Mouse (Mus musculus): ENCODE measurements at regions not wholly inside any gene's neighbourhood (a gene's known extent, or its start where the extent isn't known, plus 50 kb on each side); places are given as distances from the start of the nearest gene placed in this dataset.

DNA sequence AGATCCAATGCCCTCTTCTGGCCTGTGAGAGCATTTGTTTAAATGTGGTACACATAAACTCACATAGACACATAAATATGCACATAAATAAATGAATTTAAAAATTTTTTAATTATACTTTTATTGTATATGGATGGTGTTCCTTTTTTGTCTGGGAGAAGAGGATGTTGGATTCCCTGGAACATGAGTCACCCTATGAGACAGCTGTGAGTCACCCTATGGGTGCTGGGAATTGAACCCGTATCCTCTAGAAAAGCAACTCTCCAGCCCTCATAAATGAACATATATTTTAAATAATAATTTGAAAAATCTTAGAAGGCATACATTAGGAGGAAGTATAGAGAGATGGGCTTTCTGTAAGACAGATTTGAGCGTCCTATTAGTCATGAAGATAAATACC lies 76.1 kb upstream of the Dynlt3 start:
- DNase-seq (ENCODE audit: extremely low spot score in 1 of 2, low spot score in 1 of 2): no peak

GRCm38 (mm10) chrX:9742518-9742917 lies 79.7 kb upstream of the Dynlt3 start:
- DNase-seq (ENCODE audit: extremely low spot score in 1 of 2, low spot score in 1 of 2): no peak

DNA sequence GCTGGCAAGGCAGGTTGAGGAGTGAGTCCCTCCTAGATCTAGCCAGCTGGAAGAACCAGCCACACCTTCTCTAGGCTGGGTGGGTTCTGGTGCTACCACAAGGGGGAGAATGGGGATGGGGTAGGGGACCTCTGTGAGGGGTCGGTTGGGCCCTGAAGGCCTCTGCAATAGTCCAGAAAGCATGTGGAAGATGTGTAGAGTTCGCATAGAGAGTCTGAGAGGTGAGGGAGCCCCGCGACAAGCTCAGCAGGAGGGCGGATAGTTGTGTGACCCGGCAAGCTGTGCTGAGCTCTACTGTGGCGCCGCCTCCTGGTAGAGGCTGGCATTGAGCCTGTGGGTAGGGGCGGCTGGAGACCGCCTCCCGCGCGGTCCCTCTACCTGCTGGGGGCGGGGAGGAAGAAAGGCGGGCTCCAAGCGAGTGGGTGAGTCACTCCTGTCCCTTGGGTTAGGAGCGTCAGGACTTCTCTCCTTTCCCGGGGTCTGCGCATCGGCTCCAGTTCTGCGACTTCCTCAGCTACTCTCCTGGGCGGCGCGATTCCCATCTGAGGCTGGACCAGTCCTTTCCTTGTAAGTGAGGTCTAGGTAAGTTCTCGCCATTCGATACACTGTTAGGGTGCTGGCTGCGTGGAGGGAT lies 84.6 kb upstream of the Dynlt3 start:
- DNase-seq (ENCODE audit: extremely low spot score in 1 of 2, low spot score in 1 of 2): peak; percentile 18 to 54

- DNase-seq (ENCODE audit: extremely low spot score in 1 of 2, low spot score in 1 of 2): no peak
These were observed 90.3 kb upstream of the Dynlt3 start for GRCm38 (mm10) chrX:9752954-9753572.

GRCm38 (mm10) chrX:9769540-9769939 lies 77.2 kb upstream of the Hypm start:
- DNase-seq (ENCODE audit: extremely low spot score in 1 of 2, low spot score in 1 of 2): no peak

DNA sequence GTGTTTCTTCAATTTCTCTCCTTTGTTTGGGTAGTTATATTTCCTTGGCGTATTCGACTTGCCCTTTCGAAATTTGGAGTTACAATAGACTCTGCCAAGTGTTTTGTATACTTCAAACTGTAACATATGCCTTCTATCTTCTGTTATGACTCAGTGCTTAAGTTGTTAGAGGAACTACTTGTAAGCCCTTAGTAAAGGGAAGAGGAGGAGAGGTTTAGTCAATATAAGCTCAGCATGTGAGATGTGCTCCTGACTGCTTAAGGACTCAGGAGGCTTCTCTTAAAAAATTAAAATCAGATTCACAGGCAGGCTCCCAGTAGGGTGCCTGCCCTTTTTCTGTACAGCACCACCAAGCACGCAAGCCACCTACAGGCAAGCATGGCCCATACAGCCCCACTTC lies 69.2 kb upstream of the Hypm start:
- DNase-seq (ENCODE audit: extremely low spot score in 1 of 2, low spot score in 1 of 2): no peak

DNA sequence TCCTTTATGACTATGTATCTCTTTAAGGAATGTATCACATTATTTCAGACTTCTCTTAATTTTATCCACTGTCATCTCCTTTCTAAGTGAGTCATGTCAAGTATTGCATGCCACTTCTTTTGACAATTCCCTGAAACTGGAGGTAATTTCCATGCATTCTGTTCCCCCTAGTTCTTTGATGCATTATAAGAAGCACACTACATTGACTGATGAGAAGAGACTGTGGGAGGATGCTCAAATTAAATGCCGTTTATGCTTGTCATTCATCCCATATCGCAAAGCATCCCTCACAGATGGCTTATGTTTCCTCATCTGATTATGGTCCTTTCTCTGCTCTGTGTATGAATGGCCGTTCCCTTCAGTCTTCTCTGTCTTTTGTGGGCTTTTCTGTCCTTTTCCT lies 57.2 kb upstream of the Hypm start:
- no peak for DNase-seq (ENCODE audit: extremely low spot score in 1 of 2, low spot score in 1 of 2)
